Mouse (Mus musculus) erythroid progenitor cell, adult 5-6 weeks (primary cell): ENCODE results near the gene AC170998.1. TPM values are rescaled to one million over a fixed set of nuclear protein-coding genes. Genes with fewer than 3 reads are reported as not detected.

Source experiments
- ATAC-seq: replicated peaks from 2 replicates; pipeline ENCODE4 v1.8.0; 2016; ENCODE audit warnings: moderate number of reproducible peaks, mild to moderate bottlenecking, moderate TSS enrichment, inconsistent platforms; ENCODE audit not compliant: poor library complexity, low FRiP score, severe bottlenecking
- total RNA-seq, 2 experiments: library from RNA; stranded (forward) in 1 of 2; stranded (reverse) in 1 of 2; fragments of 150-400 nt in 1 of 2; fragments of 186-747, 209-891 nt in 1 of 2; gene quantifications; 2 replicates each; pipeline versions ENCODE4 v1.2.3 to v1.2.4; 2015 to 2017; ENCODE audit warnings: low replicate concordance in 2 of 2

Gene AC170998.1
- total RNA-seq (2015; ENCODE audit: low replicate concordance): 2.1 TPM in 1 of 2 replicates, not detected in the other
- total RNA-seq (2017; ENCODE audit: low replicate concordance): 13.0 TPM in 1 of 2 replicates, not detected in the other

DNA sequence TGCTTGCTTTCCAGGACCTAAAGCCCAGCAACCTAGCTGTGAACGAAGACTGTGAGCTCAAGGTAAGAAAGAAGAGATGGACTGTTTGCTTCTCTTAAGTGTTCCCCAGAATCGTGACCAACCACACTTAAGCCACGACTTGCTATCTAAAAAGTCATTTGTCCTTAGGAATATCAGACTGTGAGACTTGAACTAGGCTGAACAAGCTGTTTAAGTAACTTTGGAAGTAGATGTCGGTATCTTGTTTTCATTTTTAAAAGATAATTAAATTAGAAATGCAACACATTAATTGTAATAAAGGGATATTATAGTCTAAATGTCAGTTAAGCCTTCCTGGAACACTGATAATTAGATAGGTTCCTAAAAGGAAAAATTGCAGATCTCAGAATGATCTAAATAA, at the start of gene AC170998.1:
Gene AC170998.1, plus strand, starts transcription at position 301 of the 400 bp plus-strand sequence.
- no peak for ATAC-seq

DNA sequence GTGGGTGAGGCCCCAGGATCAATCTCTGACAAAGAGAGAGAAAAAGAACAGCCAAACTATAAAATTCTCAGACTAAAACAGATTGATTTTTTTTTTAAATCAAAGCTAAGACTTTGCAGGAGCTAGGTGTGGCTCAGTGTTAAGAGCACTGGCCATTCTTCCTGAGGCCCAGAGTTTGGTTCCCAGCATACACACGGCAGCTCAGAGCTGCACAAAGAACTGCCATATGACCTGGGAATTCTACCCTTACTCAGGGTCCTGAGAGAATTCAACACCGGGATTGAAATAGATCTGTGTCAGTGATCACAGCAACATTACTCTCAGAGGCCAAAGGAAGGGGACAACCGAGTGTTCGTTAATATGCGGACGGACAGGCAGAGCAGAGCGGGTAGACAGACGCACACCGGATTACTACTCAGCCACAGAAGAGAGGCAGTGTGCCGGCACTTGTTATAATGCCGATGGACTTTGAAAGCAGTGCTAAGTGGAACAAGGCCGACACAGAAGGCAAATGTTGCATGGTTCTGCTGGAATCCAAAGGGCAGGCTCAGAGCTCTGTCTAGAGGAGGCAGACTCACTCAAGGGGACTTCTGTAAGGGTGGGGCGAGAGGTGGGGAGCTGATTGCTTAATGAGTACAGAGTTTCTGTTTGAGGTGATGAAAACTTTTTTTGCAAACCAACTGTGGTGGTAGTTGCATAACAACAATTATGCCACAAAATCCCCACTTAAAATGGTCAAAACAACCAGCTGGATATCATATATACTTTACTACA, 43.4 kb upstream of the AC170998.1 start:
- no peak for ATAC-seq

DNA sequence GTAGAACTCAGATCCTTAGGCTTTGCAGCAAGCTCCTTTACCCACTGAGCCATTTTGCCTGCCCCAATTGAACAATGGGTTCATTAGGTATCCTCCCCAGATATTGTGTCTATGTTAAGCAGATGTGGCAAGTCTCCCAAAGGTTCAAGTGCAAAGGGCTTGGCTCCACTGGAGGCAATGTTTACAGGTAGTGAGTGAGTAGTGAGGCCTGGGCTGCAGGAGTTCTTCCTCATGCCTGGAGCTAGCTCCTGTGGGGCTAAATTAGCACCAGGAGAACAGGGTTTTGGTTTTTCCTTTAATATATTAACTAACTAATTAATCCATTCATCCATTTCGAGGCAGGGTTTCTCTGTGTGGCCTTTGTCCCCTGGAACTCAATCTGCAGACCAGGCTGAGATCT, 42.3 kb upstream of the AC170998.1 start:
- no peak for ATAC-seq

GRCm38 (mm10) chr17:28684631-28685030, 41.3 kb upstream of the AC170998.1 start:
- no peak for ATAC-seq

DNA sequence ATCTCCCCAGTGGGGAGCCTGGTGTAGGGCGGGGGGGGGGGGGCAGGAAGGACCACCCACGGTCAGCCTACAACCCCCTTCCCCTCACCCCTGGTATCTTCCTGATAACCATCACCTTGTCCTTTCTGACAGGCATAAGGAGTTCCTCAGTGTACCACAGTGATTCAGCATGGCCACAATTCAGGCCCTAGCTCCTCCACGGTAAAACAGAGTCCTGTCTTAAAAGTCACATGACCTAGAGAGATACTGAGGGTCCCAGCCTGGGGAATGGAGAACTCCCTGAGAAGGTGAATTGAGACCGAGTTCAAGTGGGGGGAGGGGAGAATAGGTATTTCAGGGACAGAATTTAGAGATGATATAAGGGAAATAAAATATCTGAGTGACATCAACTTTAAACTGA, 38.5 kb upstream of the AC170998.1 start:
- ATAC-seq: no peak

GRCm38 (mm10) chr17:28689586-28690283, 36.1 kb upstream of the AC170998.1 start, which contains the start of gene Slc26a8:
Gene Slc26a8, minus strand, starts transcription at chr17:28690233.
- ATAC-seq: peak; percentile 26

GRCm38 (mm10) chr17:28690776-28691686, 34.9 kb upstream of the AC170998.1 start, which contains the start of gene Mapk14:
Gene Mapk14, plus strand, starts transcription at chr17:28691329.
- peak; percentile 90 for ATAC-seq

GRCm38 (mm10) chr17:28691687-28692340, 34.1 kb upstream of the AC170998.1 start:
- ATAC-seq: peak; percentile 59

- ATAC-seq: peak; percentile 44; the same call in 1 of the 2 replicates
Measured at GRCm38 (mm10) chr17:28692341-28692710, 33.6 kb upstream of the AC170998.1 start.

- no peak for ATAC-seq
Measured at GRCm38 (mm10) chr17:28693086-28693485, 32.8 kb upstream of the AC170998.1 start.

DNA sequence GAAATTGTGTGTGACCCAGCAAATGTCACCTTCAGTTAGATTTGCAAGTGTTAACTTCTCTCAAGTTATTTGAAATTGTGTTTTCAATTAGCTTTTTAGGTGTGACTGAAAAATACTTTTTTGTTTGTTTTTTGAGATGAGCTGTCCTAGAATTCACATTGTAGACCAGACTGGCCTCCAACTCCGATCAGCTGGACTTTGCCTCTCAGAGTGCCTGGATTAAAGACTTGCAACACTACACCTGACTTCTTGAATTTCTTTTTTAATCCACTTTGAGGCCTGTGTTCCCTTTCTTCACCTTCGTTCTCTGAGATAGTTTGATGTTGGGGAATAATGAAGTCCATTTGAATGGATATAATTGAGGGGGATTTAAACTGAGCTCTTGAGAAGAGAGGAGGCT, 31.8 kb upstream of the AC170998.1 start:
- no peak for ATAC-seq

GRCm38 (mm10) chr17:28694832-28695231, 31.1 kb upstream of the AC170998.1 start:
- no peak for ATAC-seq

DNA sequence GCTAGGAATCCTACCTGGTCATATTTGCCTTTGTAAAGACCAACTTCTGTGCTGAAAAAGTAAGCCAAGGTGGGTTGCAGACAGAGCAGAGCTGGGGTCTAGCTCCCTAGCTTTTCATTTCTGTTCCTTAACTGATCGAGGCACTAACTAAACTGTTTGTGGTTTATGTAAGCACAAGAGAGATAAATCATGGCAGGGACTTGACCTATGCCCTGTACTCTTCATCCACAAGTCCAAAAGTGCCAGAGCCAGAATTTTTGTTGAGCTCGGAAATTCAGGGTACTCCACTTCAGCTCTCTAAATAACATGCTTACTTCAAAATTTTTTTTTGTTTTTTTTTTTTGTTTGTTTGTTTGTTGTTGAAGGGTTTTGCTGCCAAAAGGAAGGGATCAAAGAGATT, 29.2 kb upstream of the AC170998.1 start:
- ATAC-seq: no peak

DNA sequence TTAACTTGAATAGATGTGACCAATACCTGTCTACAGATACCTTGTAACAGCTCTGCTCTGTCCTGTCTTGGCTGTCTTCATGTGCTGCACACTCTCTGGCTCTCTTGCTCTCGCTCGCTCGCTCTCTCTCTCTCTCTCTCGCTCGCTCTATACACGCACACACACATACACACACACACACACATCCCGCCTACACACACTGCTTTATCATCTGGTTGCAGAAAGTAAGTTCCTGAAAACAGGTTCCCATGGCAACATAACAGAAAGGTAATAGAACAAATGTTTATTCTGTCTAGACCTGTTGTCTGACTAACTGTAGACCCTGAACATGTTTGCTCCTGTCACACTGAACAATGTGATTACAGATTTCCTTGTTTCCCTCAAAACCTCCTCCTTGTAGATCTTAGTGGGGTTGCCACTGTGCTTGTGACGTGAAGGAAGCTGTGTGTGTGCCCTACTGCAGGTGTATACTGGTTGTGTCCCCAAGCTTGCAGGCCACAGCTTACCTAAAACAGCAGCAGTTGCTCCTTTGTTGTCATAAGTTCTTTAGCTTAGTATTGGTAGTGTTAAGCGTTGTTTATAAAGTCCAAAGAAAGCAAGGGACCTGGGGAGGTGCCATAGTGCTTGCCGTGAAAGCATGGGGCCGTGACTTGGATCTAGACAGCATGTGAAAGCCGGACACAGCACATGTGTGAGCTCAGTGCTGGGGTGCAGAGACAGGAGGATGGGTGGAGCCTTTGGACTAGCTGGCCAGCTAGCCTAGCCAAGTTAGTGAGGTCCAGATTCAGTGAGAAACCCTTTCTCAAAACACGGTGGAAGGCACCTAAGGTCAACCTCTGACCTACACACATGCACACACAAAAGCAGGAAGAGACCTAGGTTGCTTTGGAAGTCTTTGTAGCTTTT, 28.3 kb upstream of the AC170998.1 start:
- ATAC-seq: no peak

DNA sequence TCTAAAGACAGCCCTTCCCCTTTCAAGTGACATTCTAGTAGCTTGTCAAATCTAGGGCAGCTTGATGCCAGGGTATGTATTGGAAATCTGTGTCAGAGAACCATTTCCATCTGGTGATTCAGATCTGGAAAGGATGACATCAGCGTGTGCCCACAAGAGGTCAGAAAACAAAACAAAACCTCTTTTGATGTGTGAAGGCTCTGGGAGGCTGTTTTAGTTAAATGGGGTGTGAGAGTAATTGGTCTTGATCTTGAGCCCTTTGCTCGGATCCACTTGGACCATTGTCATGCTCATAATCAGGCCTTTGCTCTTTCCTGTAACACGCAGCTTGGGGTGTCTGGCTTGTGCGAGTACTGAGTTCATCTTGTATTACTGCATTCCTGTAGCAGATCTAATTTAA, 27.6 kb upstream of the AC170998.1 start:
- ATAC-seq: no peak

- no peak for ATAC-seq
Measured at GRCm38 (mm10) chr17:28698672-28699071, 27.2 kb upstream of the AC170998.1 start.

DNA sequence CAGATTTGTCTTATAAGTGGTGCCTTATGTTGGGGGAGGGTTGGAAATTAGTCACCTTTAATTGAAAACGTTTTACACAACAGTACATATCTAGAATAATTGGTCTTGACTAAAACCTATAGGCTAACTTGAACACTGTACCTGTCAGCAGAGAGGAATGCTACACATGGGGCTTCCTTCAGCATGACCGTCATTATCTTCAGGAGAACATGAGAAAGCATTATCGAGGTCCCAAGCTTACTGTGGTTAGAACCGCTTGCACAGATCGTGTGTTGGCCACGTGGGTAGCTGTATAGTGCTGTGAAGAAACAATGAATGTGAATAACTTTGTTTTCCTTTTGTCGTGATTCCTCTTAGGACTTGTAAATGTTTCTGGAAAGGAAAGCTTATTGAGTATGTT, 26.1 kb upstream of the AC170998.1 start:
- no peak for ATAC-seq

GRCm38 (mm10) chr17:28701171-28701570, 24.7 kb upstream of the AC170998.1 start:
- no peak for ATAC-seq
